Mouse (Mus musculus): Measurements from ENCODE around the gene Kcnk10.

DNA sequence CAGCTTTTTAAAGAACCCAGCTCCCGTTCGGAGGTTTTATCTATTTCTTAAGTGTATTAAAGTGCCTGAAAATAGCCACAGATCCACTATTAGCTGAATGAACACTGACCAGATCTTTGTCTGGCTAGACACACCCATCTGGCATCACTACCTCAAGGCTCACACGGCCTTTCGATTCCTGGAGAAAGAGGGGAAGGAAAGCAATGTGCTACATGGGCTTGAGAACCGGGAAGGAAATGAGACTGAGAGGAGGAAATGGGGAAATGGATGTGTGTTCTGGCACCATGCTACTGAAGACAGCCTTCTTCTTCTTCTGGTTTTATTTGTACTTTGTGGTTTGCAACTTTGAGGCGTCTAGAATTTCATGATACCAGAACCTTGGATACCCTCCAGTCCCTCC, 8.7 kb downstream of the Kcnk10 start:
- TF ChIP-seq CTCF (IDR thresholded peaks at IDR 0.05; ENCODE audit: low read depth) (no peak), EP300 (optimal IDR thresholded peaks at IDR 0.05) (no peak)

Data from stomach, postnatal 0 days (tissue).